Mouse (Mus musculus): ENCODE measurements around the gene Edc4. TPM values are rescaled to one million over a fixed set of nuclear protein-coding genes. Genes with fewer than 3 reads are reported as not detected.
A peak's percentile ranks its signal among the peaks of the same experiment; 100 is the strongest.
"Not testable (repeated sequence)": the region's sequence is repeated elsewhere in the genome, so short reads cannot be mapped to it uniquely, and the experiment has no call there.

Edc4 gene
- polyA plus RNA-seq (2012; fragmentation: generic; extraction: Trizol), result 31.3 TPM
- long read RNA-seq, experiment 1, full-length matches to known transcripts, result 2 of 11 reads
- long read RNA-seq, experiment 1, partial matches to known transcripts, result 7 of 11 reads
- long read RNA-seq, experiment 1, other reads (novel, unspliced or antisense), result 2 of 11 reads
- long read RNA-seq, experiment 2, full-length matches to known transcripts, result 86 of 258 reads
- long read RNA-seq, experiment 2, partial matches to known transcripts, result 39 of 258 reads
- long read RNA-seq, experiment 2, other reads (novel, unspliced or antisense), result 133 of 258 reads

DNA sequence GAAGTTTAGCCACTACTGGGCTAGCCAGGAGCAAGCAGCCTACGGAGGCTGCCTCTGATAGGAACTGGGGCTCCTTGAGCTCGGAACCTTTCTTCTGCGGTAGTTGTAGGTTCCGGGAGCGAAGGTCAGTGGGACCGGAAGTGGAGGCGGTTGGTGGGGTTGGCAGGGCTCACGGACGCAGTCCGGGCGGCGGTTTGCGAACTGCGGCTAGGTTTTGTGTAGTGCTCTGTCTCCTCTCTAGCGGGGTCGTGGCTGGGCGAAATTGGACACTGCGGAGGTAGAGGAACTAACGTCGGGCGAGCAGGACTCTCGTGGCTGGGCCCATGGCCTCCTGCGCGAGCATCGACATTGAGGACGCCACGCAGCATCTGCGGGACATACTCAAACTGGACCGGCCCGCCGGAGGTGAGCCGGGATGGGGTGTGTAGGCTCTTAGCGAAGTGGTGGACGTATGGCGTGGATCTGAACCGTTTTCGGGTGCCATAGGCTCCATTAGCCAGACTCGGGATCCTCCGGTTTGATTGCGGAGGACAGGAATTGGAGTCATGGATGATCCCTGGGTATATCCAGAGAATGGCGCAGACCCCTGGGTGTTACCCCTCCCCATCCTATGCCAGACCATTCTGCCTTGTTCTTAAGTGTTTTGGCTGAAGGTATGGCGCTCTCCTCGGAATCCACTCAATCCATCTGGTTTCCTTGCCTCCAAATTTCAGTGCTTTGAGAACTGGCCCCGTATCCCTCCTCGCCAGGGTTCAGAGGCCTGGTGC lies at the start of gene Edc4:
Gene Edc4 (plus strand): TSS at position 128 of the 767 bp plus-strand sequence.
- peak within 1 kb of the TSS; percentile 93 for H3K4me3 ChIP-seq (ENCODE audit: insufficient read depth, poor library complexity, severe bottlenecking)
- H3ac ChIP-seq (ENCODE audit: control insufficient read depth, insufficient read length, low read depth), result peak within 1 kb of the TSS; percentile 97
- H3K27me3 ChIP-seq (ENCODE audit: control insufficient read depth, insufficient read depth, insufficient read length), result no peaks in the 10 kb centered on the region
- peaks cover 41% of the 10 kb centered on the region for H3K79me2 ChIP-seq (ENCODE audit: control insufficient read depth, insufficient read depth)
- peaks cover 48% of the 10 kb centered on the region for H3K36me3 ChIP-seq (ENCODE audit: control insufficient read depth, insufficient read depth)
- TF ChIP-seq MYOG (IDR thresholded peaks at IDR 0.05; ENCODE audit: control insufficient read depth, extremely low read depth, insufficient read length), result no peak
- TF ChIP-seq MAX (IDR thresholded peaks at IDR 0.05), result no peak
- no peak for TF ChIP-seq USF1 (IDR thresholded peaks at IDR 0.05; ENCODE audit: low read depth)
- no peak for TF ChIP-seq FOSL1 (IDR thresholded peaks at IDR 0.05; ENCODE audit: insufficient read depth, low read length, poor library complexity, severe bottlenecking)
- no peak for TF ChIP-seq CEBPB (IDR thresholded peaks at IDR 0.05; ENCODE audit: low read depth)
- no peak for TF ChIP-seq CTCF (IDR thresholded peaks at IDR 0.05; ENCODE audit: control insufficient read depth, insufficient read depth, insufficient read length)
- no peak for TF ChIP-seq MYOD1 (IDR thresholded peaks at IDR 0.05; ENCODE audit: control insufficient read depth, insufficient read length, low read depth)
- H3K79me3 ChIP-seq (ENCODE audit: low read depth), result peaks cover 22% of the 10 kb centered on the region

DNA sequence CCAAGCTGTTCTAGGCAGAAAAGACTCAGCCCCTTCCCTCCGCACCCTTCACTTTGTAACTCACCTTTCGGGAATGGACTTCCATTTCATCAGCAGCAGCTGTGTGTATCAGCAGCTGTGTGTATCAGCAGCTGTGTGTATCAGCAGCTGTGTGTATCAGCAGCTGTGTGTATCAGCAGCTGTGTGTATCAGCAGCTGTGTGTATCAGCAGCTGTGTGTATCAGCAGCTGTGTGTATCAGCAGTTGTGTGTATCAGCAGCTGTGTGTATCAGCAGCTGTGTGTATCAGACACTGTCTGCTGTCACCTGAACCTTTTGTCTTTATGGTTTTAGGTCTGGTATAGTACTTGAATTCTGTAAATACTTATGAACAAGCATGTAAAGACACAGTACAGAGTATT lies 46.9 kb upstream of the Edc4 start:
- not testable (repeated sequence) for H3K79me3 ChIP-seq (ENCODE audit: low read depth); H3K4me3 ChIP-seq (ENCODE audit: insufficient read depth, poor library complexity, severe bottlenecking); H3K36me3 ChIP-seq (ENCODE audit: control insufficient read depth, insufficient read depth); H3ac ChIP-seq (ENCODE audit: control insufficient read depth, insufficient read length, low read depth); H3K27me3 ChIP-seq (ENCODE audit: control insufficient read depth, insufficient read depth, insufficient read length); H3K79me2 ChIP-seq (ENCODE audit: control insufficient read depth, insufficient read depth)
- peak; percentile 68 for TF ChIP-seq MYOD1 (IDR thresholded peaks at IDR 0.05; ENCODE audit: control insufficient read depth, insufficient read length, low read depth)

DNA sequence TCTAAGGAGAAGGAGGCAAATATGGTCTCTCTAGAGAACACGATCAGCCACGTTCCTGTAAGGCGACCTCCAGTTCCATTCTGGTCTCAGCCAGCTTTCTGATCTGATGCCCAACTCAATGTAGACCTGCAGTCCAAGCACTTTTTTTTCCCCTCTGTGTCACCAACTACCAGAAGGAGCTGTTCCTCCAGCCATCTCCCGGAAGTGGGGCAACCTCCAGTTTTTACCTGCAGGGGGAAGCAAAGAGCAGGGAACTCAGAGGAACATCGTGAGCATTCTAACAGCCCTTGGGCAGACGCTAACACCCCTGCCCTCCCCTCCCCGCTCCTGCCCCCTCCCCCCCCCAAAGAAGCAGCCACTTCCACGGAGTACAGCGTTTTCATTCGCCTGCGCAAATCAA lies 45.4 kb upstream of the Edc4 start:
- TF ChIP-seq FOSL1 (IDR thresholded peaks at IDR 0.05; ENCODE audit: insufficient read depth, low read length, poor library complexity, severe bottlenecking) (no peak), CTCF (IDR thresholded peaks at IDR 0.05; ENCODE audit: control insufficient read depth, insufficient read depth, insufficient read length) (peak; percentile 28)

DNA sequence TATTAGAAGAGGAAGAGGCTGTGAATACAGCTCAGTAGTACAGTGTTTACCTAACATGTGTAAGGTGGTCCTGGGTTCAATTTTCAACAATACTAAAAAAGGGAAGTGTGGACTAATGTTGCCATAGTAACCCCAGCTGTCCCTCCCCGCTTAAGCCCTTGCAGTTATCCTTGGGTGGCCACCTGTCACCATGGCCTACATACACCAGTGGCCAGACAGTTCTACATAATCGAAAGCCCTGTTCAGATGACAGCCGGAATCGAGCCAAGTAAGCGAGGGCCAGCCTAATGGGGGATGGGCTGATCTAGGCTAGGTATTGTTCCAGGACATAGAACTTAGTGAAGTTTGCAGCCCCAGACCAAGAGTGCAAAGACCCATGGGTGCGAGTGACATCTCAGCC lies 43.7 kb upstream of the Edc4 start:
- H3K79me3 ChIP-seq (ENCODE audit: low read depth), result no peaks in the 10 kb centered on the region
- no peaks in the 10 kb centered on the region for H3K79me2 ChIP-seq (ENCODE audit: control insufficient read depth, insufficient read depth)
- H3K36me3 ChIP-seq (ENCODE audit: control insufficient read depth, insufficient read depth), result no peaks in the 10 kb centered on the region
- H3ac ChIP-seq (ENCODE audit: control insufficient read depth, insufficient read length, low read depth), result no peak overlapping the region
- no peak overlapping the region for H3K4me3 ChIP-seq (ENCODE audit: insufficient read depth, poor library complexity, severe bottlenecking)
- peaks cover 3% of the 10 kb centered on the region for H3K27me3 ChIP-seq (ENCODE audit: control insufficient read depth, insufficient read depth, insufficient read length)
- TF ChIP-seq FOSL1 (IDR thresholded peaks at IDR 0.05; ENCODE audit: insufficient read depth, low read length, poor library complexity, severe bottlenecking) (no peak), CTCF (IDR thresholded peaks at IDR 0.05; ENCODE audit: control insufficient read depth, insufficient read depth, insufficient read length) (no peak)

More for the DNA sequence above, 45.4 kb upstream of the Edc4 start:
- Histone ChIP-seq H3K36me3 (ENCODE audit: control insufficient read depth, insufficient read depth) (no peaks in the 10 kb centered on the region), H3ac (ENCODE audit: control insufficient read depth, insufficient read length, low read depth) (no peak overlapping the region), H3K79me3 (ENCODE audit: low read depth) (no peaks in the 10 kb centered on the region), H3K79me2 (ENCODE audit: control insufficient read depth, insufficient read depth) (no peaks in the 10 kb centered on the region), H3K4me3 (ENCODE audit: insufficient read depth, poor library complexity, severe bottlenecking) (no peak overlapping the region), H3K27me3 (ENCODE audit: control insufficient read depth, insufficient read depth, insufficient read length) (peaks cover 8% of the 10 kb centered on the region)

DNA sequence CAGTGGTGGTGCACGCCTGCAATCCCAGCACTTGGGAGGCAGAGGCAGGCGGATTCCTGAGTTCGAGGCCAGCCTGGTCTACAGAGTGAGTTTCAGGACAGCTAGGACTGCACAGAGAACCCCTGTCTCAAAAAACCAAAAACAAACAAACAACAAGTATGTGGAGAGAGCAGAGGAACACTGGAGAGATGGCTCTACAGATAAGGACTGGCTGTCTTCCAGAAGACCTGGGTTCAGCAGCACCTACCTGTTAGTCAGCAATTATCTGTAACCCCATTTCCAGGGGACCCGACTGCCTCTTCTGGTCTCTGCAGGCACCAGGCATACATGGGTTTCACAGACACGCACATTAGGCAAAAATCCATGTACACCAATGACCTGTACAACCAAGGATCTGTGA lies 41.5 kb upstream of the Edc4 start:
- H3ac ChIP-seq (ENCODE audit: control insufficient read depth, insufficient read length, low read depth), result no peak overlapping the region
- no peak overlapping the region for H3K4me3 ChIP-seq (ENCODE audit: insufficient read depth, poor library complexity, severe bottlenecking)
- no peaks in the 10 kb centered on the region for H3K79me2 ChIP-seq (ENCODE audit: control insufficient read depth, insufficient read depth)
- no peaks in the 10 kb centered on the region for H3K79me3 ChIP-seq (ENCODE audit: low read depth)
- H3K36me3 ChIP-seq (ENCODE audit: control insufficient read depth, insufficient read depth), result peaks cover 11% of the 10 kb centered on the region
- TF ChIP-seq USF1 (IDR thresholded peaks at IDR 0.05; ENCODE audit: low read depth) (no peak), CEBPB (IDR thresholded peaks at IDR 0.05; ENCODE audit: low read depth) (no peak), FOSL1 (IDR thresholded peaks at IDR 0.05; ENCODE audit: insufficient read depth, low read length, poor library complexity, severe bottlenecking) (no peak), MAX (IDR thresholded peaks at IDR 0.05) (no peak), MYOG (IDR thresholded peaks at IDR 0.05; ENCODE audit: control insufficient read depth, extremely low read depth, insufficient read length) (no peak), CTCF (IDR thresholded peaks at IDR 0.05; ENCODE audit: control insufficient read depth, insufficient read depth, insufficient read length) (no peak), MYOD1 (IDR thresholded peaks at IDR 0.05; ENCODE audit: control insufficient read depth, insufficient read length, low read depth) (no peak)
- no peaks in the 10 kb centered on the region for H3K27me3 ChIP-seq (ENCODE audit: control insufficient read depth, insufficient read depth, insufficient read length)

DNA sequence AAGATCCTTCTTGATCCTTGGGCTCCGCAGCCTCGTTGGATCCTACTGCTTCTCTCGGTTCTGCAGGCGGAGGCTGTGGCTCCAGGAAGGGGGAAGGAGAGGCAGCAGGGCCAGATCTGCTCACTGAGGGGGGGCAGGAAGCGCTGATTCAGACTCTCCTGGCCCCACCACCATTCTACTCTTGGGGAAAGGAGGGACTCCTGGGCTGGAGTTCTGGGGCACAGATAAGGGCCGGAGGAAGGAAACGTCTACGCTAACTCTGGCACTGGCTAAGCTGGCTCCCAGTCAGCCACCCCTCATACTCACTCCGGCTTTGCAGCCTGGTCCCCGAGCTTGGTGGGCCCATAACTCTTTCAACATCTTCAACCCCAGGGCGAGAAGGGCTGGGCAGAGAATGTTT lies 34.0 kb upstream of the Edc4 start:
- H3K79me3 ChIP-seq (ENCODE audit: low read depth), result peaks cover 8% of the 10 kb centered on the region
- H3K79me2 ChIP-seq (ENCODE audit: control insufficient read depth, insufficient read depth), result peaks cover 25% of the 10 kb centered on the region
- peaks cover 50% of the 10 kb centered on the region for H3K36me3 ChIP-seq (ENCODE audit: control insufficient read depth, insufficient read depth)
- TF ChIP-seq FOSL1 (IDR thresholded peaks at IDR 0.05; ENCODE audit: insufficient read depth, low read length, poor library complexity, severe bottlenecking) (no peak), MAX (IDR thresholded peaks at IDR 0.05) (no peak), MYOG (IDR thresholded peaks at IDR 0.05; ENCODE audit: control insufficient read depth, extremely low read depth, insufficient read length) (no peak), USF1 (IDR thresholded peaks at IDR 0.05; ENCODE audit: low read depth) (no peak), CEBPB (IDR thresholded peaks at IDR 0.05; ENCODE audit: low read depth) (no peak), CTCF (IDR thresholded peaks at IDR 0.05; ENCODE audit: control insufficient read depth, insufficient read depth, insufficient read length) (no peak), MYOD1 (IDR thresholded peaks at IDR 0.05; ENCODE audit: control insufficient read depth, insufficient read length, low read depth) (no peak)
- no peaks in the 10 kb centered on the region for H3K27me3 ChIP-seq (ENCODE audit: control insufficient read depth, insufficient read depth, insufficient read length)
- H3ac ChIP-seq (ENCODE audit: control insufficient read depth, insufficient read length, low read depth), result no peak overlapping the region
- H3K4me3 ChIP-seq (ENCODE audit: insufficient read depth, poor library complexity, severe bottlenecking), result no peak overlapping the region
